Mouse (Mus musculus) C2C12 (cell line): Measurements from ENCODE around the gene Rev1. TPM values are rescaled to one million over a fixed set of nuclear protein-coding genes. Genes with fewer than 3 reads are reported as not detected.

Experiments used
- H3K27me3 ChIP-seq: one replicate; pipeline ENCODE4 v1.6.1; 2011; ENCODE audit not compliant: control insufficient read depth, insufficient read depth, insufficient read length
- H3K36me3 ChIP-seq: one replicate; pipeline ENCODE4 v1.6.1; 2011; ENCODE audit not compliant: control insufficient read depth, insufficient read depth
- H3K4me3 ChIP-seq: one replicate; pipeline ENCODE4 v1.5.1; 2011; ENCODE audit warnings: mild to moderate bottlenecking, control low read depth; ENCODE audit not compliant: poor library complexity, insufficient read depth, severe bottlenecking
- H3K79me2 ChIP-seq: one replicate; pipeline ENCODE4 v1.6.1; 2011; ENCODE audit not compliant: control insufficient read depth, insufficient read depth
- H3K79me3 ChIP-seq: one replicate; pipeline ENCODE4 v1.6.1; 2011; ENCODE audit warnings: low read depth, control low read depth
- H3ac ChIP-seq: one replicate; pipeline ENCODE3; 2011; ENCODE audit warnings: low read depth; ENCODE audit not compliant: control insufficient read depth, insufficient read length
- CEBPB ChIP-seq: IDR thresholded peaks from one replicate; pipeline ENCODE4 v1.6.1; 2011; ENCODE audit warnings: low read depth, mild to moderate bottlenecking, control low read depth, moderate library complexity
- CTCF ChIP-seq: IDR thresholded peaks from one replicate; pipeline ENCODE4 v1.5.1; 2011; ENCODE audit not compliant: control insufficient read depth, insufficient read depth, insufficient read length
- FOSL1 ChIP-seq: IDR thresholded peaks from one replicate; pipeline ENCODE4 v1.8.0; 2011; ENCODE audit warnings: mild to moderate bottlenecking, low read length; ENCODE audit not compliant: poor library complexity, insufficient read depth, severe bottlenecking
- MAX ChIP-seq: IDR thresholded peaks from one replicate; pipeline ENCODE4 v1.6.1; 2011; ENCODE audit warnings: mild to moderate bottlenecking, control low read depth
- MYOD1 ChIP-seq: IDR thresholded peaks from one replicate; pipeline ENCODE4 v1.6.1; 2011; ENCODE audit warnings: low read depth; ENCODE audit not compliant: control insufficient read depth, insufficient read length
- MYOG ChIP-seq: IDR thresholded peaks from one replicate; pipeline ENCODE4 v1.6.1; 2011; ENCODE audit not compliant: control insufficient read depth, insufficient read length; ENCODE audit errors: extremely low read depth
- USF1 ChIP-seq: IDR thresholded peaks from one replicate; pipeline ENCODE4 v1.6.1; 2011; ENCODE audit warnings: low read depth, mild to moderate bottlenecking, control low read depth, moderate library complexity
- polyA plus RNA-seq: library from polyadenylated mRNA; unstranded; fragments of >200 nt; fragmentation: generic; extraction: Trizol; gene quantifications from one replicate; pipeline ENCODE4 v1.2.1, GENCODE M21; 2012; ENCODE audit warnings: missing spikeins

Rev1 gene
- polyA plus RNA-seq, 1 experiment: 7.0 TPM

GRCm38 (mm10) chr1:38130715-38131483 lies 1.3 kb upstream of the Rev1 start:
- Histone ChIP-seq H3K79me2 (peaks cover 35% of the 10 kb centered on the region), H3K4me3 (no peak overlapping the region), H3K79me3 (peaks cover 32% of the 10 kb centered on the region), H3K27me3 (no peaks in the 10 kb centered on the region), H3K36me3 (peaks cover 9% of the 10 kb centered on the region), H3ac (no peak overlapping the region)
- no peak for TF ChIP-seq CEBPB
- no peak for TF ChIP-seq FOSL1
- no peak for TF ChIP-seq USF1
- no peak for TF ChIP-seq CTCF
- no peak for TF ChIP-seq MYOG
- TF ChIP-seq MAX: no peak
- no peak for TF ChIP-seq MYOD1

GRCm38 (mm10) chr1:38128919-38129436 lies 623 bp downstream of the Rev1 start:
- peaks cover 54% of the 10 kb centered on the region for H3K79me2 ChIP-seq
- peak overlapping the region; percentile 96 for H3ac ChIP-seq
- H3K79me3 ChIP-seq: peaks cover 51% of the 10 kb centered on the region
- peak overlapping the region; percentile 86 for H3K4me3 ChIP-seq
- peaks cover 9% of the 10 kb centered on the region for H3K36me3 ChIP-seq
- H3K27me3 ChIP-seq: no peaks in the 10 kb centered on the region
- TF ChIP-seq CTCF (no peak), MAX (peak; percentile 14)

GRCm38 (mm10) chr1:38127036-38127435 lies 2.6 kb downstream of the Rev1 start:
- peaks cover 9% of the 10 kb centered on the region for H3K36me3 ChIP-seq
- peaks cover 71% of the 10 kb centered on the region for H3K79me3 ChIP-seq
- TF ChIP-seq FOSL1 (no peak), MAX (no peak), CEBPB (no peak), MYOG (no peak), CTCF (no peak), USF1 (no peak), MYOD1 (no peak)
- H3K27me3 ChIP-seq: no peaks in the 10 kb centered on the region
- H3K79me2 ChIP-seq: peaks cover 74% of the 10 kb centered on the region
- H3K4me3 ChIP-seq: no peak overlapping the region
- no peak overlapping the region for H3ac ChIP-seq

- TF ChIP-seq MYOD1 (no peak), MAX (no peak), CTCF (no peak), CEBPB (no peak), MYOG (no peak), USF1 (no peak), FOSL1 (no peak)
- Histone ChIP-seq H3ac (no peak overlapping the region), H3K27me3 (no peaks in the 10 kb centered on the region), H3K79me3 (peaks cover 77% of the 10 kb centered on the region), H3K4me3 (no peak overlapping the region), H3K36me3 (peaks cover 9% of the 10 kb centered on the region), H3K79me2 (peaks cover 80% of the 10 kb centered on the region)
Measured at GRCm38 (mm10) chr1:38126426-38126825, 3.2 kb downstream of the Rev1 start.

GRCm38 (mm10) chr1:38124261-38124660 lies 5.3 kb downstream of the Rev1 start:
- Histone ChIP-seq H3K79me3 (peaks cover 97% of the 10 kb centered on the region), H3K27me3 (no peaks in the 10 kb centered on the region), H3K36me3 (peaks cover 12% of the 10 kb centered on the region), H3K79me2 (peaks cover 100% of the 10 kb centered on the region), H3K4me3 (no peak overlapping the region), H3ac (no peak overlapping the region)
- TF ChIP-seq CEBPB: no peak
- no peak for TF ChIP-seq FOSL1
- TF ChIP-seq CTCF: no peak
- TF ChIP-seq MYOG: no peak
- no peak for TF ChIP-seq MAX
- TF ChIP-seq MYOD1: no peak
- no peak for TF ChIP-seq USF1

- H3K79me2 ChIP-seq: peaks cover 100% of the 10 kb centered on the region
- TF ChIP-seq CEBPB: no peak
- TF ChIP-seq MAX: no peak
- TF ChIP-seq CTCF: no peak
- TF ChIP-seq FOSL1: no peak
- no peaks in the 10 kb centered on the region for H3K27me3 ChIP-seq
- H3K36me3 ChIP-seq: peaks cover 11% of the 10 kb centered on the region
- H3K4me3 ChIP-seq: no peak overlapping the region
- no peak overlapping the region for H3ac ChIP-seq
- H3K79me3 ChIP-seq: peaks cover 96% of the 10 kb centered on the region
Measured at GRCm38 (mm10) chr1:38120877-38121276, 8.7 kb downstream of the Rev1 start.
